27 mouse cellular contexts compared by ENCODE assay signal in the genomic region with DNA sequence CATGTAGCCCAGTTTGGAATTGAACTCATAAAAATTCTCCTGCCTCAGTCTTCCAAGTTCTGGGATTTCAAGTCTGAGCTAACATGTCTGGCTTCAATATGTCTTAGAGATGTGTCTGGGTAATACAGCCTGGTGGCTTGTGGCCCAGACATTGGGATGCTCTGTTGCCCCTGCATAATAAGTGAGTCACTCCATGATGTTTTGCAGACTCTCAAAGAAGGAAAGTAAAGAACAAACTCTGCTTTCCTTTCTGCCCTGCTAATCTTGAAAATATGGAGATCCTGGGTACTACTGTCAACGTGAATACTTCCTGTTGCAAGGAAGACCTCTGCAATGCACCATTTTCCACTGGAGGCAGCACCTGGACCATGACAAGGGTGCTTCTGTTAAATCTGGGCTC. TPM values are rescaled to one million over a fixed set of nuclear protein-coding genes. Genes with fewer than 3 reads are reported as not detected.
DNase-seq lines count a peak whose midpoint lies in the region; ATAC-seq and TF ChIP-seq lines count a peak whose summit lies in the region.
"Had no signal": no experiment of that assay in that cellular context is flagged by ENCODE, and none has a peak within 500 bp of the region (broad histone marks: within the 10 kb centered on the region; RNA-seq: fewer than 3 reads in every experiment).

No protein-coding gene starts in this region.

- no peaks in the 10 kb centered on the region for H3K79me2 ChIP-seq in myocyte (ENCODE audit: control insufficient read depth, insufficient read depth)

- no peak for ATAC-seq in heart, embryonic 12.5 days (ENCODE audit: insufficient number of reproducible peaks, low FRiP score)
- peak; percentile 73 for ATAC-seq in Patski
- ATAC-seq: forebrain, embryonic 13.5 days; forebrain, embryonic 15.5 days; forebrain, postnatal 0 days had no signal

- H3K27me3 ChIP-seq in heart, embryonic 12.5 days (replicated peaks): no peaks in the 10 kb centered on the region
- no peaks in the 10 kb centered on the region for H3K27me3 ChIP-seq in Patski
- H3K27me3 ChIP-seq in myocyte (ENCODE audit: control insufficient read depth, insufficient read depth, insufficient read length): no peaks in the 10 kb centered on the region
- H3K27me3 ChIP-seq: embryonic facial prominence, embryonic 13.5 days; embryonic facial prominence, embryonic 15.5 days; forebrain, embryonic 13.5 days; forebrain, embryonic 15.5 days had no signal

- H3K9ac ChIP-seq in heart, embryonic 12.5 days: no peak overlapping the region
- H3K9ac ChIP-seq: embryonic facial prominence, embryonic 13.5 days; embryonic facial prominence, embryonic 15.5 days; forebrain, embryonic 13.5 days; forebrain, embryonic 15.5 days; forebrain, postnatal 0 days had no signal

- peaks cover 4% of the 10 kb centered on the region; the same call in 1 of the 2 replicates for H3K9me3 ChIP-seq in heart, embryonic 12.5 days (replicated peaks)
- H3K9me3 ChIP-seq: embryonic facial prominence, embryonic 13.5 days; embryonic facial prominence, embryonic 15.5 days; forebrain, embryonic 13.5 days; forebrain, embryonic 15.5 days had no signal

- CTCF ChIA-PET in Patski (lab: Charles Lee): no interaction called here

- no peaks in the 10 kb centered on the region for H3K4me1 ChIP-seq in heart, embryonic 12.5 days (replicated peaks)
- H3K4me1 ChIP-seq: embryonic facial prominence, embryonic 13.5 days; embryonic facial prominence, embryonic 15.5 days; forebrain, embryonic 13.5 days; forebrain, embryonic 15.5 days had no signal

- POLR2A ChIA-PET in Patski (lab: Charles Lee): no interaction called here

- in situ Hi-C loops in Patski (cut with MboI; ENCODE audit: low pct_unique_long_range_greater_than_20kb): no loop called here

- H3ac ChIP-seq in myocyte (ENCODE audit: control insufficient read depth, insufficient read length): no peak overlapping the region

- WGBS in heart, embryonic 12.5 days: 56% methylated on average over 1 of the region's 1 CpGs

- TF ChIP-seq POLR2A in myocyte (IDR thresholded peaks at IDR 0.05; ENCODE audit: insufficient read length, low read depth): no peak

- peak; percentile 35 for TF ChIP-seq CTCF in Patski (IDR thresholded peaks at IDR 0.05)
- TF ChIP-seq CTCF in layer of hippocampus, adult 2 months (conservative IDR thresholded peaks at IDR 0.05): no peak

- H3K36me3 ChIP-seq in heart, embryonic 12.5 days: no peaks in the 10 kb centered on the region
- no peaks in the 10 kb centered on the region for H3K36me3 ChIP-seq in myocyte (ENCODE audit: control insufficient read depth, insufficient read depth)
- H3K36me3 ChIP-seq: embryonic facial prominence, embryonic 13.5 days; embryonic facial prominence, embryonic 15.5 days; forebrain, embryonic 15.5 days had no signal

- DNase-seq in heart, adult 11 months: peak; percentile 45
- peak; percentile 68 for DNase-seq in Patski (ENCODE audit: low read depth, low spot score)
- no peak for DNase-seq in layer of hippocampus, adult 2 months (ENCODE audit: low spot score in 2 of 2)
- DNase-seq in heart, postnatal 4 days: no peak
- DNase-seq: adrenal gland, adult 2 months; adrenal gland, postnatal 10 days; adrenal gland, postnatal 25 days; cerebellum, adult 11 months; cerebellum, adult 18-20 months; cerebellum, adult 8-10 months; cerebellum, adult 9-11 months; cerebellum, postnatal 14 days; cerebellum, postnatal 36 days; embryo, embryonic 11 days; forebrain, postnatal 0 days had no signal

- H3K27ac ChIP-seq in heart, embryonic 12.5 days (ENCODE audit: poor library complexity, severe bottlenecking): no peak overlapping the region
- H3K27ac ChIP-seq in layer of hippocampus, adult 2 months: no peak overlapping the region
- H3K27ac ChIP-seq: embryonic facial prominence, embryonic 13.5 days; embryonic facial prominence, embryonic 15.5 days; forebrain, embryonic 13.5 days; forebrain, embryonic 15.5 days had no signal

- H3K4me3 ChIP-seq in heart, embryonic 12.5 days: no peak overlapping the region
- no peak overlapping the region for H3K4me3 ChIP-seq in myocyte
- H3K4me3 ChIP-seq in layer of hippocampus, adult 2 months: no peak overlapping the region
- H3K4me3 ChIP-seq: embryonic facial prominence, embryonic 13.5 days; embryonic facial prominence, embryonic 15.5 days; forebrain, embryonic 13.5 days; forebrain, embryonic 15.5 days had no signal

- H3K4me2 ChIP-seq in heart, embryonic 12.5 days: no peak overlapping the region
- peak overlapping the region; percentile 1 for H3K4me2 ChIP-seq in myocyte (ENCODE audit: low read depth)
- H3K4me2 ChIP-seq: embryonic facial prominence, embryonic 13.5 days; embryonic facial prominence, embryonic 15.5 days; forebrain, embryonic 13.5 days; forebrain, embryonic 15.5 days had no signal

TF ChIP-seq in myocyte, 11 proteins besides CTCF, POLR2A, EP300 and RAD21:
- TF ChIP-seq SRF (IDR thresholded peaks at IDR 0.05; ENCODE audit: control insufficient read depth, insufficient read length, low read depth) (no peak), POLR2AphosphoS2 (IDR thresholded peaks at IDR 0.05; ENCODE audit: insufficient read length, low read depth) (no peak), E2F4 (IDR thresholded peaks at IDR 0.05; ENCODE audit: insufficient read depth) (no peak), TCF12 (IDR thresholded peaks at IDR 0.05; ENCODE audit: insufficient read depth, poor library complexity, severe bottlenecking) (no peak), REST (IDR thresholded peaks at IDR 0.05; ENCODE audit: insufficient read depth, insufficient read length) (no peak), CEBPB (IDR thresholded peaks at IDR 0.05; ENCODE audit: insufficient read depth, poor library complexity, severe bottlenecking) (no peak), MAX (IDR thresholded peaks at IDR 0.05; ENCODE audit: low read depth) (no peak), USF1 (IDR thresholded peaks at IDR 0.05; ENCODE audit: low read depth) (no peak), TCF3 (IDR thresholded peaks at IDR 0.05; ENCODE audit: insufficient read length, low read depth) (no peak), MYOD1 (IDR thresholded peaks at IDR 0.05; ENCODE audit: control insufficient read depth in 1 of 3, insufficient read length in 2 of 3, low read depth in 2 of 3) (no peak), MYOG (IDR thresholded peaks at IDR 0.05; ENCODE audit: control insufficient read depth in 1 of 3, insufficient read depth in 1 of 3, insufficient read length in 2 of 3, low read depth in 2 of 3) (no peak)

RNA-seq across cellular contexts. Expression of a gene that starts 3.2 kb away (rescaled TPM):
- not detected in 2 replicates for polyA plus RNA-seq in heart, embryonic 12.5 days (2016; fragmentation: Nextera tagmentation; extraction: Ambion mirVana)
- polyA plus RNA-seq in Patski (2021) (2.6 TPM), myocyte (2012; fragmentation: generic; extraction: Trizol) (0.64 TPM)
- total RNA-seq in layer of hippocampus, adult 2 months (2021): not detected
- total RNA-seq in heart, postnatal 4 days (2021): not detected
- total RNA-seq: adrenal gland, adult 2 months; adrenal gland, postnatal 10 days; adrenal gland, postnatal 25 days; adrenal gland, postnatal 4 days; common myeloid progenitor, adult 5-6 weeks; forebrain, postnatal 0 days; MEL had no signal
- polyA plus RNA-seq: adrenal gland, adult 2 months; brain, embryonic 14.5 days; embryonic facial prominence, embryonic 11.5 days; embryonic facial prominence, embryonic 13.5 days; embryonic facial prominence, embryonic 15.5 days; forebrain, embryonic 11.5 days; forebrain, embryonic 13.5 days; forebrain, embryonic 15.5 days; forebrain, postnatal 0 days had no signal

RNA-seq across cellular contexts. Expression of a gene that starts 55.2 kb away (rescaled TPM):
- polyA plus RNA-seq in heart, embryonic 12.5 days (2016; fragmentation: Nextera tagmentation; extraction: Ambion mirVana): not detected in 2 replicates
- polyA plus RNA-seq in Patski (2021): 0.77 TPM
- 2.4 TPM for polyA plus RNA-seq in myocyte (2012; fragmentation: generic; extraction: Trizol)
- total RNA-seq in layer of hippocampus, adult 2 months (2021): not detected
- total RNA-seq in heart, postnatal 4 days (2021): not detected
- total RNA-seq: adrenal gland, postnatal 25 days; common myeloid progenitor, adult 5-6 weeks; forebrain, postnatal 0 days; MEL had no signal
- polyA plus RNA-seq: brain, embryonic 14.5 days; embryonic facial prominence, embryonic 11.5 days; embryonic facial prominence, embryonic 13.5 days; embryonic facial prominence, embryonic 15.5 days; forebrain, embryonic 11.5 days; forebrain, embryonic 13.5 days; forebrain, embryonic 15.5 days; forebrain, postnatal 0 days had no signal

Comparison
In these comparisons a context has a peak if more than half of its experiments do, and no peak if none do; other contexts are left out.
1. DNase-seq: peak in heart, adult 11 months (single experiment) and Patski (single experiment); none in layer of hippocampus, adult 2 months (0 of 2) and heart, postnatal 4 days (single experiment).